29 mouse cellular contexts compared by ENCODE assay signal in genomic region chr9:115924094-115924493, GRCm38 (mm10). TPM values are rescaled to one million over a fixed set of nuclear protein-coding genes. Genes with fewer than 3 reads are reported as not detected.
DNase-seq lines count a peak whose midpoint lies in the region; ATAC-seq and TF ChIP-seq lines count a peak whose summit lies in the region.
"Had no signal": no experiment of that assay in that cellular context is flagged by ENCODE, and none has a peak within 500 bp of the region (broad histone marks: within the 10 kb centered on the region; RNA-seq: fewer than 3 reads in every experiment).

No protein-coding gene starts in this region.

- TF ChIP-seq CTCF in hindbrain, postnatal 0 days (IDR thresholded peaks at IDR 0.05; ENCODE audit: low read depth): peak; percentile 24; the same call in 1 of the 2 replicates
- 0 out of 2 replicates have a peak, but pooled peaks have one; percentile 0 for TF ChIP-seq CTCF in liver, postnatal 0 days (IDR thresholded peaks at IDR 0.05; ENCODE audit: low read depth)
- peak; percentile 33 for TF ChIP-seq CTCF in cortical plate, adult 2 months (IDR thresholded peaks at IDR 0.05; ENCODE audit: extremely low read depth, insufficient read depth, low read length)

- WGBS in hindbrain, postnatal 0 days: 91% methylated on average over 1 of the region's 1 CpGs
- WGBS in hindbrain, embryonic 11.5 days: 96% methylated on average over 1 of the region's 1 CpGs
- WGBS in liver, postnatal 0 days (ENCODE audit: insufficient replicate concordance): 73% methylated on average over 1 of the region's 1 CpGs
- 90% methylated on average over 1 of the region's 1 CpGs for WGBS in liver, embryonic 11.5 days

- H3K4me1 ChIP-seq in hindbrain, postnatal 0 days (ENCODE audit: insufficient read depth, low read length): no peaks in the 10 kb centered on the region
- H3K4me1 ChIP-seq in hindbrain, embryonic 11.5 days (replicated peaks; ENCODE audit: control insufficient read depth, insufficient read depth, low read length): no peaks in the 10 kb centered on the region
- no peaks in the 10 kb centered on the region for H3K4me1 ChIP-seq in liver, postnatal 0 days (ENCODE audit: insufficient read depth)
- H3K4me1 ChIP-seq in liver, embryonic 11.5 days (replicated peaks; ENCODE audit: control insufficient read depth, insufficient read depth, low read length): no peaks in the 10 kb centered on the region
- no peaks in the 10 kb centered on the region for H3K4me1 ChIP-seq in cortical plate, adult 2 months (ENCODE audit: control insufficient read depth, insufficient read depth, low read length)
- H3K4me1 ChIP-seq: heart, embryonic 12.5 days; hindbrain, embryonic 12.5 days; midbrain, embryonic 10.5 days; neural tube, embryonic 12.5 days had no signal

- no peak for DNase-seq in hindbrain, postnatal 0 days (ENCODE audit: low spot score)
- DNase-seq in hindbrain, embryonic 11.5 days (ENCODE audit: low spot score): no peak
- no peak for DNase-seq in liver, postnatal 0 days
- DNase-seq in liver, embryonic 11.5 days (ENCODE audit: low spot score): no peak
- DNase-seq in brain, adult 2 months (ENCODE audit: low read depth, low spot score): peak; percentile 21
- DNase-seq in adrenal gland, postnatal 10 days: no peak
- DNase-seq: adrenal gland, postnatal 36 days; B cell, adult 2 months; cerebellum, adult 8-10 months; cerebellum, postnatal 25 days; gastrocnemius, postnatal 25 days; heart, adult 18-20 months; heart, postnatal 10 days; kidney, adult 18-20 months; kidney, postnatal 4 days; lung, postnatal 14 days; right cerebral cortex, adult 18-20 months; thymus, postnatal 4 days had no signal

- no peaks in the 10 kb centered on the region for H3K36me3 ChIP-seq in hindbrain, postnatal 0 days (ENCODE audit: insufficient read depth, low read length)
- no peaks in the 10 kb centered on the region for H3K36me3 ChIP-seq in hindbrain, embryonic 11.5 days (ENCODE audit: control insufficient read depth, insufficient read depth, low read length)
- H3K36me3 ChIP-seq in liver, postnatal 0 days (replicated peaks; ENCODE audit: insufficient read depth, low read length): no peaks in the 10 kb centered on the region
- no peaks in the 10 kb centered on the region for H3K36me3 ChIP-seq in liver, embryonic 11.5 days (ENCODE audit: control insufficient read depth, insufficient read depth, low read length)
- H3K36me3 ChIP-seq: heart, embryonic 12.5 days; hindbrain, embryonic 12.5 days; kidney, embryonic 15.5 days; limb, embryonic 12.5 days; midbrain, embryonic 10.5 days; neural tube, embryonic 12.5 days had no signal

- H3K4me2 ChIP-seq in hindbrain, postnatal 0 days (ENCODE audit: low read depth, low read length): no peak overlapping the region
- H3K4me2 ChIP-seq in hindbrain, embryonic 11.5 days (replicated peaks; ENCODE audit: low read depth, low read length): no peak overlapping the region
- no peak overlapping the region for H3K4me2 ChIP-seq in liver, postnatal 0 days (ENCODE audit: low read depth, low read length)
- no peak overlapping the region for H3K4me2 ChIP-seq in liver, embryonic 11.5 days
- H3K4me2 ChIP-seq: heart, embryonic 12.5 days; hindbrain, embryonic 12.5 days; kidney, embryonic 15.5 days; limb, embryonic 12.5 days; neural tube, embryonic 12.5 days had no signal

- H3K27ac ChIP-seq in hindbrain, postnatal 0 days: no peak overlapping the region
- no peak overlapping the region for H3K27ac ChIP-seq in hindbrain, embryonic 11.5 days (ENCODE audit: low read depth, low read length)
- H3K27ac ChIP-seq in liver, postnatal 0 days (ENCODE audit: low read depth): no peak overlapping the region
- no peak overlapping the region for H3K27ac ChIP-seq in liver, embryonic 11.5 days (ENCODE audit: low read depth, low read length)
- no peak overlapping the region for H3K27ac ChIP-seq in cortical plate, adult 2 months (ENCODE audit: insufficient read depth, low read length)
- H3K27ac ChIP-seq: hindbrain, embryonic 12.5 days; kidney, embryonic 15.5 days; limb, embryonic 12.5 days; midbrain, embryonic 10.5 days; neural tube, embryonic 12.5 days had no signal

- ATAC-seq in hindbrain, postnatal 0 days: no peak
- ATAC-seq in hindbrain, embryonic 11.5 days (ENCODE audit: low FRiP score): no peak
- ATAC-seq in liver, postnatal 0 days: no peak
- ATAC-seq in liver, embryonic 11.5 days (replicated peaks; ENCODE audit: low FRiP score): no peak
- ATAC-seq: forebrain, embryonic 14.5 days; midbrain, embryonic 16.5 days had no signal

- no peaks in the 10 kb centered on the region for H3K27me3 ChIP-seq in hindbrain, postnatal 0 days (ENCODE audit: insufficient read depth, low read length)
- no peaks in the 10 kb centered on the region for H3K27me3 ChIP-seq in hindbrain, embryonic 11.5 days (ENCODE audit: control insufficient read depth, insufficient read depth, low read length)
- H3K27me3 ChIP-seq in liver, postnatal 0 days (ENCODE audit: insufficient read depth, low read length): no peaks in the 10 kb centered on the region
- H3K27me3 ChIP-seq in liver, embryonic 11.5 days (replicated peaks; ENCODE audit: control insufficient read depth, insufficient read depth, low read length): no peaks in the 10 kb centered on the region
- H3K27me3 ChIP-seq: heart, embryonic 12.5 days; hindbrain, embryonic 12.5 days; kidney, embryonic 15.5 days; limb, embryonic 12.5 days; neural tube, embryonic 12.5 days had no signal

- no peak for TF ChIP-seq POLR2A in cortical plate, adult 2 months (IDR thresholded peaks at IDR 0.05; ENCODE audit: extremely low read depth, insufficient read depth, low read length)

- H3K9me3 ChIP-seq in hindbrain, postnatal 0 days (ENCODE audit: low read length): no peaks in the 10 kb centered on the region
- H3K9me3 ChIP-seq in hindbrain, embryonic 11.5 days (ENCODE audit: control insufficient read depth, low read length): no peaks in the 10 kb centered on the region
- H3K9me3 ChIP-seq in liver, postnatal 0 days (ENCODE audit: low read length): no peaks in the 10 kb centered on the region
- H3K9me3 ChIP-seq in liver, embryonic 11.5 days (ENCODE audit: control insufficient read depth, low read length): no peaks in the 10 kb centered on the region
- H3K9me3 ChIP-seq: hindbrain, embryonic 12.5 days; kidney, embryonic 15.5 days; midbrain, embryonic 10.5 days; neural tube, embryonic 12.5 days had no signal

- H3K4me3 ChIP-seq in hindbrain, postnatal 0 days (ENCODE audit: low read length): no peak overlapping the region
- H3K4me3 ChIP-seq in hindbrain, embryonic 11.5 days (ENCODE audit: low read depth, low read length): no peak overlapping the region
- H3K4me3 ChIP-seq in liver, postnatal 0 days (ENCODE audit: low read depth, low read length): no peak overlapping the region
- no peak overlapping the region for H3K4me3 ChIP-seq in liver, embryonic 11.5 days (ENCODE audit: low read depth, low read length)
- H3K4me3 ChIP-seq in cortical plate, adult 2 months (ENCODE audit: insufficient read depth, low read length): no peak overlapping the region
- H3K4me3 ChIP-seq: heart, embryonic 12.5 days; hindbrain, embryonic 12.5 days; kidney, embryonic 15.5 days; limb, embryonic 12.5 days; midbrain, embryonic 10.5 days; myocyte; neural tube, embryonic 12.5 days had no signal

- H3K9ac ChIP-seq in hindbrain, postnatal 0 days (replicated peaks; ENCODE audit: low read length): no peak overlapping the region
- no peak overlapping the region for H3K9ac ChIP-seq in hindbrain, embryonic 11.5 days (ENCODE audit: low read depth, low read length)
- no peak overlapping the region for H3K9ac ChIP-seq in liver, postnatal 0 days (replicated peaks)
- no peak overlapping the region for H3K9ac ChIP-seq in liver, embryonic 11.5 days (ENCODE audit: low read depth, low read length)
- H3K9ac ChIP-seq: heart, embryonic 12.5 days; hindbrain, embryonic 12.5 days; kidney, embryonic 15.5 days; limb, embryonic 12.5 days; neural tube, embryonic 12.5 days had no signal

- TF ChIP-seq EP300 in liver, postnatal 0 days (IDR thresholded peaks at IDR 0.05; ENCODE audit: low read depth): no peak

RNA-seq across cellular contexts. Expression of gene Gadl1, which starts 14.8 kb away (rescaled TPM):
- not detected in 2 replicates for total RNA-seq in hindbrain, postnatal 0 days (2014; rRNA removed)
- polyA plus RNA-seq in hindbrain, postnatal 0 days (2015; fragmentation: Nextera tagmentation; extraction: Ambion mirVana): 0.24 and 0.25 TPM in 2 replicates
- 0.31 and 0.50 TPM in 2 replicates for polyA plus RNA-seq in hindbrain, embryonic 11.5 days (2014; fragmentation: Nextera tagmentation; extraction: Ambion mirVana)
- 0.19 and 0.22 TPM in 2 replicates for polyA plus RNA-seq in liver, postnatal 0 days (2015; fragmentation: Nextera tagmentation; extraction: Ambion mirVana)
- 0.37 and 0.39 TPM in 2 replicates for polyA plus RNA-seq in liver, embryonic 11.5 days (2014; fragmentation: Nextera tagmentation; extraction: Ambion mirVana)
- 0.35 and 0.45 TPM in 2 replicates for polyA plus RNA-seq in cortical plate, adult 2 months (2012; rRNA removed)
- total RNA-seq in adrenal gland, postnatal 10 days (2021): 1 to 10 TPM in 1 of 2 experiments, under 1 TPM in 1; 0.63 to 1.4 TPM
- total RNA-seq: heart, adult 18-20 months; liver, adult 2 months had no signal
- polyA plus RNA-seq: liver, adult 2 months had no signal
